Mouse (Mus musculus): Measurements from ENCODE around the gene Cxadr. TPM values are rescaled to one million over a fixed set of nuclear protein-coding genes. Genes with fewer than 3 reads are reported as not detected.
"Not testable (repeated sequence)": the region's sequence is repeated elsewhere in the genome, so short reads cannot be mapped to it uniquely, and the experiment has no call there.

The Cxadr gene
- polyA plus RNA-seq, 2 experiments, result 7.7 to 11.7 TPM

DNA sequence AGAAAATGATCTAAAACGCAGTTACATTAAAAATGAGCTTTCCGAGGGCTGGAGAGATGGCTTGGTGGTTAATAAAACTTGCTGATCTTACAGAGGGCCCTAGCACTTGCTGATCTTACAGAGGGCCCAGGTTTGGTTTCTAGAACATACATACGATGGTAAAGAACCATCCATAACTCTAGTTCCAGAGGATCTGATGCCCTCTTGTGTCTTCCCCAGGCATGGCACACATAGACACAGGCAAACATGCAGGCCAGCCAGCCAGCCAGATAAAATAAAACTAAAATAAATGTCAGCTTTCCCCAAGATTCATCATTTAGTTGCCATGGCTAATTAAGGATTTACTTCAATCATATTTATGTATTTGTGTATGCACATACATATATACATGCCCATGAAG lies 56.5 kb downstream of the Cxadr start:
- Histone ChIP-seq H3K4me3 (ENCODE audit: insufficient read depth in 1 of 2, low read depth in 2 of 2, low read length in 2 of 2) (no peak overlapping the region), H3K36me3 (replicated peaks; ENCODE audit: control insufficient read depth, insufficient read depth, low read depth) (peaks cover 9% of the 10 kb centered on the region), H3K27ac (no peak overlapping the region), H3K9me3 (ENCODE audit: control insufficient read depth, low read length) (no peaks in the 10 kb centered on the region), H3K4me1 (replicated peaks; ENCODE audit: control insufficient read depth in 2 of 2, insufficient read depth in 2 of 2, low read length in 1 of 2) (no peaks in the 10 kb centered on the region), H3K4me2 (ENCODE audit: low read depth) (no peak overlapping the region), H3K27me3 (ENCODE audit: control insufficient read depth, insufficient read depth, low read length) (no peaks in the 10 kb centered on the region), H3K9ac (replicated peaks) (no peak overlapping the region)
- no peak for DNase-seq (ENCODE audit: low read depth in 3 of 3, low spot score in 3 of 3)
- ATAC-seq (ENCODE audit: insufficient read depth), result no peak
- TF ChIP-seq CTCF (IDR thresholded peaks at IDR 0.05; ENCODE audit: low read depth) (peak; percentile 31; the same call in 1 of the 2 replicates), EP300 (IDR thresholded peaks at IDR 0.05; ENCODE audit: low read depth) (no peak)
- WGBS (ENCODE audit: insufficient replicate concordance), result 83% methylated on average over 3 of the region's 3 CpGs

DNA sequence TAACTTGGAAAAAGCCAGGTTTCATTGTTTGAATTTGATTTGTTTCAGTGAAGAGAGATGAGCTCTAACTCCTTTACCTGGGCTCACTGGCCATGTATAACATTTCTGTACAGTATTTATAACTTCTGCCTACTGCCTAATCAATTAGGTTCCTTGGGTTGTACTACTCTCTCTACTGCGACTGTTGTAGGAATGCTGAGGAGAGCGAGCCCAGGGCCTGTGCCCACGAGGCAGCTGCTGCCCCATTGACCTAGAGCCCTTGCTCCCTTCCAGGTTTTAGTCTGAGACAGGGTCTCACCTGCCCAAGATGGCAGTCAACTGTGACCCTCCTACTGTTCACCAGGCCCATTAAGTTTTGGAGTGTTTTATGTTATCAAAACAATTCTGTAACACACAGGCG lies 60.2 kb downstream of the Cxadr start:
- Histone ChIP-seq H3K36me3 (replicated peaks; ENCODE audit: control insufficient read depth, insufficient read depth, low read depth) (peaks cover 13% of the 10 kb centered on the region), H3K4me1 (replicated peaks; ENCODE audit: control insufficient read depth in 2 of 2, insufficient read depth in 2 of 2, low read length in 1 of 2) (no peaks in the 10 kb centered on the region), H3K27ac (no peak overlapping the region), H3K27me3 (ENCODE audit: control insufficient read depth, insufficient read depth, low read length) (no peaks in the 10 kb centered on the region), H3K4me3 (ENCODE audit: insufficient read depth in 1 of 2, low read depth in 2 of 2, low read length in 2 of 2) (no peak overlapping the region), H3K9ac (replicated peaks) (no peak overlapping the region), H3K4me2 (ENCODE audit: low read depth) (no peak overlapping the region), H3K9me3 (ENCODE audit: control insufficient read depth, low read length) (no peaks in the 10 kb centered on the region)
- ATAC-seq (ENCODE audit: insufficient read depth) (no peak), DNase-seq (ENCODE audit: low read depth in 3 of 3, low spot score in 3 of 3) (no peak)
- WGBS (ENCODE audit: insufficient replicate concordance), result 83% methylated on average over 4 of the region's 4 CpGs
- TF ChIP-seq CTCF (IDR thresholded peaks at IDR 0.05; ENCODE audit: low read depth) (no peak), EP300 (IDR thresholded peaks at IDR 0.05; ENCODE audit: low read depth) (no peak)

DNA sequence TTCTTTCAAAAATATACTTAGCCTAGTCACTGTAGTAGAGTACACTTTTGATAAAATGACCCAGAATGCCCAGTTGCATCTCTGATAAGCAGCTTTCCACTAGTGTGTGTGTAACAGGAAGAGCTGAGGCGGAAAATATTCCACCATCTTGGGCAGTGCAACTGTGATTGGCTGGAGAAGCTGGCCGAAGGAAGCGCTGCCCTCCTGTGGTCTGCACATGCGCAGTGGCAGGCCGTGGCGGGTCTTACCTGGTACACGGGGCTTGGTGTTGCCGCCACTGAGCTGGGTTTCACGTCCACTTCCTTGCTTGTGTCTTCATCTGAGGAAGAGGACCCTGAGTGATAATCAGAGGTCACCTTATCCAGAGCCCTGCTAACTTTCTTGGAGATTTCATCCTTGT lies 63.3 kb downstream of the Cxadr start:
- not testable (repeated sequence) for DNase-seq (ENCODE audit: low read depth in 3 of 3, low spot score in 3 of 3); H3K27ac ChIP-seq; H3K27me3 ChIP-seq (ENCODE audit: control insufficient read depth, insufficient read depth, low read length); H3K4me3 ChIP-seq (ENCODE audit: insufficient read depth in 1 of 2, low read depth in 2 of 2, low read length in 2 of 2); H3K4me2 ChIP-seq (ENCODE audit: low read depth); H3K9ac ChIP-seq (replicated peaks); H3K4me1 ChIP-seq (replicated peaks; ENCODE audit: control insufficient read depth in 2 of 2, insufficient read depth in 2 of 2, low read length in 1 of 2); H3K9me3 ChIP-seq (ENCODE audit: control insufficient read depth, low read length); ATAC-seq (ENCODE audit: insufficient read depth)
- WGBS (ENCODE audit: insufficient replicate concordance), result 83% methylated on average over 9 of the region's 9 CpGs
- TF ChIP-seq CTCF (IDR thresholded peaks at IDR 0.05; ENCODE audit: low read depth), result 0 out of 2 replicates have a peak, but pooled peaks have one; percentile 16
- H3K36me3 ChIP-seq (replicated peaks; ENCODE audit: control insufficient read depth, insufficient read depth, low read depth), result peaks cover 28% of the 10 kb centered on the region

DNA sequence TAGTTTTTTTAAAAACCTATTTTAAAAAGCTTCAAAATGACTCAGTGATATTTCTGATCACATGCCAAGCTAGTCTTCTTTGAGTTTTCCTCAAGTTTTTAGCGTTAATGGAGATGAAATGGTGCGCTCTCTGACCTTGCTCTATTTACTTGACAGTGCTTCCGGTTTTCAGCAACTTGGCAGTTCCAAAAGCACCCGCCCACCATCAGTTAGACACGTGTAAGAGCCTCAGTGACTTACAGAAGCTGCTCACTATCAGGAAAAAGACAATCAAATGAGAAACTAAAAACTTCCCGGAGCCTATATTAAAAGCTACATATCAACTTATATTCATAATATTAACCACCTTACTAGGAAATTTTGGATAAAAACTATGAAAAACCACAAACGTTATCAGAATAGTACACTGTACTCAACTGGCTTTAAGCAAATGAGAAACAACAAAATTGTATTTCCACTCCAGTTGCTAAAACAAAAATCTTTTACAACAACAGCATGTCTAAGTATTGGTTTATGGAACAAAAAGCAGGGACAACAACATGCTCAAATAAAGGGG lies 70.3 kb downstream of the Cxadr start:
- Histone ChIP-seq H3K27ac (no peak overlapping the region), H3K27me3 (ENCODE audit: control insufficient read depth, insufficient read depth, low read length) (no peaks in the 10 kb centered on the region), H3K4me3 (ENCODE audit: insufficient read depth in 1 of 2, low read depth in 2 of 2, low read length in 2 of 2) (no peak overlapping the region), H3K9ac (replicated peaks) (no peak overlapping the region), H3K4me2 (ENCODE audit: low read depth) (no peak overlapping the region), H3K4me1 (replicated peaks; ENCODE audit: control insufficient read depth in 2 of 2, insufficient read depth in 2 of 2, low read length in 1 of 2) (peaks cover 0 to 10% of the 10 kb centered on the region in 2 experiments; a peak in 3 of 4 replicates), H3K9me3 (ENCODE audit: control insufficient read depth, low read length) (no peaks in the 10 kb centered on the region), H3K36me3 (replicated peaks; ENCODE audit: control insufficient read depth, insufficient read depth, low read depth) (peaks cover 20% of the 10 kb centered on the region)
- no peak for DNase-seq (ENCODE audit: low read depth in 3 of 3, low spot score in 3 of 3)
- TF ChIP-seq EP300 (IDR thresholded peaks at IDR 0.05; ENCODE audit: low read depth) (no peak), CTCF (IDR thresholded peaks at IDR 0.05; ENCODE audit: low read depth) (no peak)
- WGBS (ENCODE audit: insufficient replicate concordance), result 52% methylated on average over 7 of the region's 7 CpGs
- no peak for ATAC-seq (ENCODE audit: insufficient read depth)

DNA sequence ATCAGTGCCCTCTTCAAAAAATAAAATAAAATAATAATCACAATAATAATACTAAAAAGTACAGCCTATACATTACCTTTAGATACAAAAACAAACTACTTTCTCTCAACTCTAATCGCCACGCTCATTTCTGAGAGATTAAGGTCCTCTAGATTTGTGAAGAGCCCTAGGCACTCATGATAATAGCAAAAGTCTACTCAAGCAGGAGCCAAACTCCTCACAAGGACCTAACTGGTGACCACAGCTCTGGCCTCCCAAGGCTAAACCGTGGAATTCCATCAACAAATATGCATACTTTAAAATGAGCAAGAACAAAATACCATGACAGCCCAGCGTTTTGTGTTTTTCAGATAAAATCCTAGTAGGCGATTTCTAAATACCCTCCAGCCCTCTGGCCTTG lies 71.5 kb downstream of the Cxadr start:
- Histone ChIP-seq H3K27me3 (ENCODE audit: control insufficient read depth, insufficient read depth, low read length) (no peaks in the 10 kb centered on the region), H3K4me2 (ENCODE audit: low read depth) (no peak overlapping the region), H3K9me3 (ENCODE audit: control insufficient read depth, low read length) (no peaks in the 10 kb centered on the region), H3K9ac (replicated peaks) (no peak overlapping the region), H3K27ac (no peak overlapping the region), H3K36me3 (replicated peaks; ENCODE audit: control insufficient read depth, insufficient read depth, low read depth) (peaks cover 11% of the 10 kb centered on the region), H3K4me1 (replicated peaks; ENCODE audit: control insufficient read depth in 2 of 2, insufficient read depth in 2 of 2, low read length in 1 of 2) (peaks cover 3 to 15% of the 10 kb centered on the region in 2 experiments; a peak in 3 of 4 replicates), H3K4me3 (ENCODE audit: insufficient read depth in 1 of 2, low read depth in 2 of 2, low read length in 2 of 2) (no peak overlapping the region)
- ATAC-seq (ENCODE audit: insufficient read depth) (no peak), DNase-seq (ENCODE audit: low read depth in 3 of 3, low spot score in 3 of 3) (no peak)
- 80% methylated on average over 5 of the region's 5 CpGs for WGBS (ENCODE audit: insufficient replicate concordance)
- no peak for TF ChIP-seq EP300 (IDR thresholded peaks at IDR 0.05; ENCODE audit: low read depth)
- TF ChIP-seq CTCF (IDR thresholded peaks at IDR 0.05; ENCODE audit: low read depth), result no peak
